19 mouse cellular contexts compared by ENCODE assay signal in the genomic region with DNA sequence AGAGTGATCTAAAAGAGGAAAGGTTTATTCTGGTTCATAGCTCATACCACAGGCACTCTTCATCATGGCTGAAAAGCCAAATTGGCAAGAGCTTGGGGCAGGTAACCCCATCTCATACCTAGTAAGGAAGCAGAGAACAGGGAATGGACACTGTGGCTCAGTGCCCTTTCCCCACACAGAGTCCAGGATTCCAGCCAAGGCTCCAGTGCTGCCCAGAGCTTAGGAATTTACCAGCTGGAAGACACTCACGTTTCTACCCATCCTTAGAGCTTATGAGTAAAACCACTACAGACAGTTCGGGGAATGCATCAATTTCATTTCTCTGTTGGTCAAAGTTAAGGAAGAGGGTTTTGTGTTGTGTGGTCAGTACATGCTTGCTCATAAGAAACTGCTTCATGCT.
DNase-seq lines count a peak whose midpoint lies in the region; ATAC-seq lines count a peak whose summit lies in the region.
"Had no signal": no experiment of that assay in that cellular context is flagged by ENCODE, and none has a peak within 500 bp of the region (broad histone marks: within the 10 kb centered on the region; RNA-seq: fewer than 3 reads in every experiment).

No protein-coding gene starts in this region.

- H3K36me3 ChIP-seq in heart, embryonic 11.5 days (ENCODE audit: control insufficient read depth, insufficient read depth, low read length), result no peaks in the 10 kb centered on the region
- H3K36me3 ChIP-seq: heart, embryonic 12.5 days; limb, embryonic 12.5 days; liver, embryonic 15.5 days had no signal

- H3K4me1 ChIP-seq in heart, embryonic 11.5 days (ENCODE audit: control insufficient read depth, insufficient read depth, low read length), result no peaks in the 10 kb centered on the region
- H3K4me1 ChIP-seq: heart, embryonic 12.5 days; liver, embryonic 15.5 days; megakaryocyte, embryonic 14.5 days had no signal

- H3K4me2 ChIP-seq in heart, embryonic 11.5 days, result no peak overlapping the region
- H3K4me2 ChIP-seq: heart, embryonic 12.5 days; limb, embryonic 12.5 days; liver, embryonic 15.5 days had no signal

- H3K27me3 ChIP-seq in heart, embryonic 11.5 days (ENCODE audit: control insufficient read depth, insufficient read depth, low read length), result no peaks in the 10 kb centered on the region
- H3K27me3 ChIP-seq: CH12.LX; heart, embryonic 12.5 days; limb, embryonic 12.5 days; liver, embryonic 15.5 days; megakaryocyte, embryonic 14.5 days had no signal

- 68% methylated on average over 2 of the region's 2 CpGs for WGBS in heart, embryonic 11.5 days (ENCODE audit: insufficient replicate concordance)

- no peaks in the 10 kb centered on the region for H3K9me3 ChIP-seq in heart, embryonic 11.5 days (replicated peaks; ENCODE audit: control insufficient read depth, low read length)
- H3K9me3 ChIP-seq: heart, embryonic 12.5 days; liver, embryonic 15.5 days; megakaryocyte, embryonic 14.5 days had no signal

- no peak overlapping the region for H3K9ac ChIP-seq in heart, embryonic 11.5 days (ENCODE audit: low read depth, low read length)
- H3K9ac ChIP-seq: forebrain, postnatal 0 days; heart, embryonic 12.5 days; limb, embryonic 12.5 days; liver, embryonic 15.5 days had no signal

- no peak for ATAC-seq in heart, embryonic 11.5 days (replicated peaks; ENCODE audit: insufficient number of reproducible peaks, low FRiP score, low TSS enrichment)
- ATAC-seq: forebrain, postnatal 0 days; hindbrain, postnatal 0 days; midbrain, embryonic 16.5 days had no signal

- DNase-seq in heart, adult 18-20 months, result peak; percentile 62 to 66
- DNase-seq in 3T3-L1 (ENCODE audit: low read depth, low spot score) (peak; percentile 47), NIH3T3 (ENCODE audit: low read depth) (peak; percentile 43)
- peak; percentile 39 for DNase-seq in gastrocnemius, postnatal 25 days
- DNase-seq in B cell, adult 2 months, result no peak
- no peak for DNase-seq in frontal cortex, postnatal 10 days (ENCODE audit: low spot score in 2 of 2)
- DNase-seq: forebrain, postnatal 0 days; kidney, adult 8-10 months; kidney, postnatal 25 days; lung, postnatal 14 days; thymus, adult 18-20 months had no signal

- no peak overlapping the region for H3K4me3 ChIP-seq in heart, embryonic 11.5 days (ENCODE audit: low read depth, low read length)
- H3K4me3 ChIP-seq: heart, embryonic 12.5 days; limb, embryonic 12.5 days; liver, embryonic 15.5 days; megakaryocyte, embryonic 14.5 days had no signal

- H3K27ac ChIP-seq in heart, embryonic 11.5 days (ENCODE audit: low read depth, low read length), result no peak overlapping the region
- H3K27ac ChIP-seq: hindbrain, postnatal 0 days; limb, embryonic 12.5 days; liver, embryonic 15.5 days had no signal

Comparison
In these comparisons a context has a peak if more than half of its experiments do, and no peak if none do; other contexts are left out.
1. DNase-seq: peak in heart, adult 18-20 months (2 of 2), 3T3-L1 (single experiment), NIH3T3 (single experiment) and gastrocnemius, postnatal 25 days (single experiment); none in B cell, adult 2 months (0 of 2) and frontal cortex, postnatal 10 days (0 of 2).